Mouse (Mus musculus) C2C12 (cell line): ENCODE measurements at regions not wholly inside any gene's neighbourhood (a gene's known extent, or its start where the extent isn't known, plus 50 kb on each side); places are given as distances from the start of the nearest gene placed in this dataset.

Experiments
- CEBPB ChIP-seq: IDR thresholded peaks from one replicate; pipeline ENCODE4 v1.6.1; 2011; ENCODE audit warnings: low read depth, mild to moderate bottlenecking, control low read depth, moderate library complexity
- CTCF ChIP-seq: IDR thresholded peaks from one replicate; pipeline ENCODE4 v1.5.1; 2011; ENCODE audit not compliant: control insufficient read depth, insufficient read depth, insufficient read length
- FOSL1 ChIP-seq: IDR thresholded peaks from one replicate; pipeline ENCODE4 v1.8.0; 2011; ENCODE audit warnings: mild to moderate bottlenecking, low read length; ENCODE audit not compliant: poor library complexity, insufficient read depth, severe bottlenecking
- MAX ChIP-seq: IDR thresholded peaks from one replicate; pipeline ENCODE4 v1.6.1; 2011; ENCODE audit warnings: mild to moderate bottlenecking, control low read depth
- MYOD1 ChIP-seq: IDR thresholded peaks from one replicate; pipeline ENCODE4 v1.6.1; 2011; ENCODE audit warnings: low read depth; ENCODE audit not compliant: control insufficient read depth, insufficient read length
- MYOG ChIP-seq: IDR thresholded peaks from one replicate; pipeline ENCODE4 v1.6.1; 2011; ENCODE audit not compliant: control insufficient read depth, insufficient read length; ENCODE audit errors: extremely low read depth
- USF1 ChIP-seq: IDR thresholded peaks from one replicate; pipeline ENCODE4 v1.6.1; 2011; ENCODE audit warnings: low read depth, mild to moderate bottlenecking, control low read depth, moderate library complexity

- TF ChIP-seq CTCF, result no peak
- TF ChIP-seq MYOG, result no peak
- no peak for TF ChIP-seq MYOD1
- TF ChIP-seq USF1, result no peak
- TF ChIP-seq MAX, result no peak
- no peak for TF ChIP-seq FOSL1
- no peak for TF ChIP-seq CEBPB
Observed at GRCm38 (mm10) chr3:110329175-110329574, 78.4 kb upstream of the Prmt6 start.
